Mouse (Mus musculus): ENCODE measurements around the gene Mgat5. TPM values are rescaled to one million over a fixed set of nuclear protein-coding genes. Genes with fewer than 3 reads are reported as not detected.

The Mgat5 gene
- total RNA-seq, 2 experiments from 2014 or later = 12.4 to 14.3 TPM

DNA sequence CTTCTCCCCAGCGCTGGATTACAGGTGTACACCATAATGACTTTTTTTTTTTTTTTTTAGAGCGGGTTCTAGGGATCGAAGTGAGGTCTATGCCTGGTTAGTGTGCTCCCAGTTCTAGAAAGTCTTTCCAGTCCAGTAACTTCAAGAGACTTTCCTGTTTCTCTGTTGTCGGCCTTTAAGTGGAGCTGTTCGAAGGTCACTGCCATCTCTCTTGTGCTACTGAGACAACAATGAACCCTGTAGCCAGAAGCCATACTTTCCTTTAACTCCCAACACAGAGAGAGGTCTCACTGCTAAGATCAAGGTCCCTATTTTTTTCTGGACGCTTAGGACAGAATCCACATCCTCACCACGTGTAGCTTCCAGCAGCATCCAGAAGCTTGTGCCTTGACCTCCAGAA is 13.4 kb downstream of the Mgat5 start:
- no peak for DNase-seq

GRCm38 (mm10) chr1:127219161-127219560 is 14.3 kb downstream of the Mgat5 start:
- no peak for DNase-seq

GRCm38 (mm10) chr1:127219621-127220020 is 14.8 kb downstream of the Mgat5 start:
- no peak for DNase-seq

DNA sequence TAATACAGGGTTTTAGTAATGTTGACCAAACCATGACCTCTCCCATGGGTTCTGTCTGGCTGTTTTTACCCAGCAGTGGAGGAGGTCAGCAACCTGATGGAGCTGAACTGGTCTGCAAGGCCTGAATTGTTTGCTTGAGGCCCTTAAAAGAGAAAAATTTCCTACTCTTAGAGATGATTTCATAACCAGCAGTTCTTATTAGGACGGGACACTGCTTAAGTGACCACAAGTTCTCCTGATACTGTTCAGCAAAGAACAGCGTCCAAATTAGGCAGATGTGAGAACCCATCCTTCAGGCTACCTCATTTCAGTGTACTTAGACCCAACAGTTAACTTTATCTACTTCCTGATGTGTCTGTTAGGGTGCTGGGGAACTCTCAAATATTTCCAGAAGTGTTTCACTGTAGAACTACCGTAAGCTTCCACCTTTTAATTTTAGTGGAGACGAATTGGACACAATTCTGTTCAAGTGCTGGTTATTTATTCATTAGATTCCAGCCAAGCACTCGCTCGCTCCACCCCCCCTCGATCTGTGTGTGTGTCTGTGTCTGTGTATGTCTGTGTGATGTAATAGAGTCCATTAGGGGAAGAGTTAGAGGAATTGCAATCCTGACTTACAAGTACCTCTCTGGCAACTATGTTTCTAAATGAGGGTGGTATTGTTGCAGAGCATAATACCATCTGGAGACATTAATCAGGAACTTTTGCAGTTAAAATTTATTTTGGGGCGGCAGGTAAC is 17.4 kb downstream of the Mgat5 start:
- DNase-seq = no peak

DNA sequence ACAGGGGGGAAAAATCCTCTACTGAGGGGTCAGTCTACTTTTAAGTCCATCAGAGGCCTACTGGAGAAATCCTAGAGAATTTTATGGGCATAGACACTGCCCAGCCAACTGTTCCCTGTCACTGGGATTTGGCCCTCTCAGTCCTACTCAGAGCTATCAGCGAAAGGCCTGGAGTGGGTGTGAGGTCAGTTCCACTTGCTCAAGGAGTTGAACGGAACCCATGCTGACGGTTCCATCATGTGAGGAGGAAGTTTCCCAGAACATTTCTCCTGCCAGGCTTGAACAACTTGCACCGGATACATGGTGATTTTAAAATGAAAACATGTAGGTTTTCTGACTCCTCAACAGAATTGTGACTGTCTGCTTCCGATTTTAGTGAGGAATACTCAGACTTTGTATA is 20.2 kb downstream of the Mgat5 start:
- no peak for DNase-seq

DNA sequence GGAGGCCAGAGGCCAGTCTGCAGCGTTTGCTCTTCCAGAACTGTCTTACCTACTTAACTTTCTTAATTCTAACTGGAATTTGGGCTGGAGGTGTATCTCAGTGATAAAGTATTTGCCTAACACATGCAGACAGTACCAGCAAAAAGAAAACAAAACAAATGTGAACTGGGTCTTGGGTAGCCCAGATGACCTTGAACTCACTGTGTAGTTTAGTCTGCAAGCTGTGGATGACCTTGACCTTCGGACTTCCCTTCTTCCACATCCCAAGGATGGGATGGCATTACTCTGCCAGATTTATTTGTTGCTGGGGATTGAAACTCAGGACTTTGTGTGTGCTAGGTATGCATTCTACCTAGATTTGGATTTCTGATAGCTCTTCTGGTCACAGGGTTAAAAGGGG is 24.2 kb downstream of the Mgat5 start:
- no peak for DNase-seq

DNA sequence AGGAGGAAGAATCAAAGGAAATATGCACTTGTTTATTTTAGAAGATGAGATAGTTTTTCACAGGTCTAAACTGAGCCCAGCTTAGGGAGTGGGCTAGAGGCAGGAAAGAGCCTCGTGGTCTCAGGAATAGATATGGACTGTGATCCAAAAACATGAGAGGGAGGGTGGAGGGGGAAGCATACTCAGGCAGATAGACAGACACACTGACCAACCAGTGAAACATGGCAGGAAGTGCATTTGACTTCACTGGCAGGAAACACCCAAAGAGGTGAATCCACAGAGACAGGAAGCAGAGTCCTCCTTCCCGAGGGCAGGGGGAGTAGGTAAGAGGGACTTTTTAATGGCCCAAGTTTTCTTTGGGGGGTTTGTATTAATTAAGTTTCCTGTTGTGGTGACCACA is 25.7 kb downstream of the Mgat5 start:
- no peak for DNase-seq

DNA sequence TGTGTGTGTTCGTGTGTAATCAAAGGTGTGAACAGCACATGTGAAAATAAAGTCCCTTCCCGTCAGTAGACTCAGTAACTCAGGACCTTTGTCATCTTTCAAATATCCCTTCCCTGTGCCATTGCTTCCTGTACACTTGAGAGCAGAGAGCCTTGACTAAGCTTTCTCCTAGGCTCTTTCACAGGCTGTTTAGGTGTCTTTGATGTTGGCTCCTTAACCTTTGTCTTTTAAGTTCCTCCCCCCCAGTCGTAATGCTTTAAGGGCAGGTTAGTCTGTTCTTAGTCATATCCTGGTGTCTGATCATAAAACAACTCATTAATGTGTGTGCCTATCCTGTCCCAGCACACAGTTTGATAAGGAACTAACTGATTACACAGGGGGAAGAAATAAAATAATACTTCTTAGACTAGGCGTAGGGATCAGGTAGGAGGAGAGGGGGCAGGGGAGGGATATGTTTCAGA is 28.4 kb downstream of the Mgat5 start:
- DNase-seq = no peak

- DNase-seq = no peak
Measured at GRCm38 (mm10) chr1:127235157-127235556, 30.3 kb downstream of the Mgat5 start.

GRCm38 (mm10) chr1:127236396-127236795 is 31.6 kb downstream of the Mgat5 start:
- DNase-seq = no peak

DNA sequence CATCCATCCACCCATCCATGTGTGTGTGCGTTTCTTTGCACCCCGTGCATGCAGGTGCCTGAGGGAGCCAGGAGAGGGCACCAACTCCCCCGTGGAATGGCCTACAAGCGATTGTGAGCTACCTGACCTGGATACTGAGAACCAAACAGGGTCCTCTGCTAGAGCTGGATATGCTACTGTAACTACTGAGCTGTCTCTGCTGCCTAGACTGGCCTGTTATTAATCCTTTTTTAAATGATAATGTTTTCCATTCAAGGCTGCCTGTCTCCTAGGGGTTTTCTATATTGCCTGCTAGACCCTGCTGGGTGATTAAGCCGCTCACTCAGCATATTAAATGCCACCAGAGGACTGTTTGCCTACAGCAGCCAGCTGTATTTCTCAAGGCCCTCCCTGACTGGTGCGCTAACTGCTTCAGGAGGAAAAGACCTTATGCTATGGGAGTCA is 34.1 kb downstream of the Mgat5 start:
- DNase-seq = no peak

GRCm38 (mm10) chr1:127239914-127240313 is 35.1 kb downstream of the Mgat5 start:
- DNase-seq = no peak

DNA sequence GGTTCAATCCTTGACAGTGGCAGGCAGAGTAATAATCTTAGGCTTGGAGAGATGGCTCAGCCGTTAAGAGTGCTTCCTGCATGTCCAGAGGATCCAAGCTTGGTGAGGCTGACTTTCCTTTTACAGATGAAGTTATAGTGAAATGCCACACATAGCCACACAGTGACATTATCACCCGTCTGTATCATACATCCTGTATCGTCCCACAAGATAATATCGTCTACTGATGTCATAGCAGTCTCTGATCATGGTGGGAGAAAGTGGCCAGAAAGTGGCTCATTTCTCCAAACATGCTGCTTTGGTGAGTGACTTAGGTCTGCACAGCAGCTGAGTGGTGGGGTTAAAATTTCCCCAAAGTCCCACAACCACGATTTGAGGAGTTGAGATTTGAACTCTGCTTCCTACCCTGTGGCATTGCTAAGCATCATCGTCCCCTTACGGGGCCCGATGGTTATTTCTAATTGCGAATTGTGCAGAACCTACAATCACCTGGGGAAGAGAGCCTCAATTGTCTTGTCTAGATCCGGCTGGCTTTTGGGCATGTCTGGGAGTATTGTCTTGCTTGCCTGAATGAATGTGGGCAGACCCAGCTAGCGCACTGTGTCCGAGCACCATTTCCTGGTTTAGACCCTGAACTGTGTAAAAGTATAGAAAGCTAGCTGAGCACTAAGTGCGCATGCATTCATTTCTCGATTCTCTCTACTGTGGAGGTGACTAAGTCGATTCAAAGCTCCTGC is 37.5 kb downstream of the Mgat5 start:
- no peak for DNase-seq

DNA sequence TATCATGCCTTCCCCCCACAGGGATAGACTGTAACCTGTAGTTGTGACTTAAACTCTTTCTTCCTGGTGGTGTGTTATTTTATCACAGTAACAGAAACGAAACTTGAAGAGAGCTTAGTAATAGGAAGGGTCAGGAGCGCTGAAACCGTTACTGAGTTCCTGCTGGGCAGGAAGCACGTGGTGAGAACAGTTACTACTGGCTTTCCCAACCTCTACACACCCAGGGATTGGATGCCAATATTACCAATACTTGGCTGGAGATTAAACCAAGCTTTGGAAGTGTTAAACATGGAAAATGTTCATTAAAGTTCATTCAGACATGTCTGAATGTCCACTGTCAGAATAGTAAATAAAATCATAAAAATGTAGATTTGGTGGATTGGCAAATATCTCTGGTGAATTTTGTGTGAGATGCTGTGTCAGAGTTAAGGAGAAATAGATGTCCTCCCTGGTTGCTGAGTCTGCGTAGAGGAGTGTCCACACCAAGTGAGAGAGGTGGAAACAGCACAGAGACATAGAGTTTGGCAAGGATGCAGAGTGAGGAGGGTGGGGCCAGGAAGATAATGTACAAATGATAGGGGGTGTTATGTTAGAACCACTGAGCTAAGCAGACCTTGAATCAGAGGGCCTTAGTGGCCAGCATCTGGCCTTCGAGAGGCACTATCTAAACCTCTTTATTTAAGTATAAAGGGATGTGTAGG is 38.2 kb downstream of the Mgat5 start:
- DNase-seq = no peak

DNA sequence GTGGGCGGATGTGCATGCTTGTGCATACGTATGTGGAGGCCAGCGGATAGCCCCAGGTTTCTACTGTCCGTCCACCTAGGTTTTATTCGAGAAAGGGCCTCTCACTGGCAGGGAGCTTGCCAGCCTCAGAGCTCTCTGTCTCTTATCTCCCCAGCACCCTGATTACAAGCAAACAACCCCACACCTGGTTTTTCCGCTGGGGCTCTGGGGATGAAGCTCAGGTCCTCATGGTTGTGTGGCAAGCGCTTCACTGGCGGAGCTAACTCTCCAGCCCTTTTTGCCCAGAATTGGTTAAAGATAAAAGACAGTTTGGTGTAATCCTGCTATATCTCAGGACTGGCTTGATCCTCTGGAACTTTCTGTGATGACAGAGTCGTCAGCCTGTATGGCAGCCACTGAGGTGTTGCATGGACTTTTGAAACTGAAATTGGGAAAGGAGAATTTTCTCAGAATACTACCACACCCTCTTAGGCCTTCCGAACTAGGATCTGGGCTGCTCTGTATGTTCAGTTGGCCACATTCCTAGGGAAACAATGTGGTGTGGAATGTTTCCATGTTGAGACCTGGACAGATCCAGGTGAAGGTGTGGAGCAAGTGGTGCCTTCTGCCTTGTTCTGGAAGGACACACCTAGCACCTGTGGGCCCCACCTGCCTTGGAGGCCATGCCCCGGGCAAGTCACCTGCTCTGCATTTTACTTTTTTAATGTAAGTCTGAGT is 39.4 kb downstream of the Mgat5 start:
- no peak for DNase-seq

GRCm38 (mm10) chr1:127246158-127246557 is 41.3 kb downstream of the Mgat5 start:
- DNase-seq = no peak

DNA sequence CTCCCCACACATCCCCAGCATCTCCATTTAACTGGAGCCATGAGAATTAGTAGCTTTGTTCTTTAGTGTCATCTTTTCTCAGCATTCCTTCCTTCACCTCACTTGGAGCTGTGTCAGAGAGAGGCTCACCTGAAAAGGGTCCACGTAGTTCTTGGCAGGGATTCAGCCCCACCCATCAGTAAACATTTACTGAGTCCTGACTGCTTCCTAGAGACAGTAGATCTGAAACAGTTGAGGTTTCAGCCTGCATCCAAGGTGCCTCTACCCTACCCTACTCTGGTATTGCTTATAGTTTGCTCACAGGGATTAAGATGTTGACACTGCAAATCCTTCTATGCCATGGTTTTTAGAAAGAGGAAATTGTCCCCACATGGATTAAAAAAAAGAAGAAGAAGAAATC is 43.6 kb downstream of the Mgat5 start:
- DNase-seq = no peak

DNA sequence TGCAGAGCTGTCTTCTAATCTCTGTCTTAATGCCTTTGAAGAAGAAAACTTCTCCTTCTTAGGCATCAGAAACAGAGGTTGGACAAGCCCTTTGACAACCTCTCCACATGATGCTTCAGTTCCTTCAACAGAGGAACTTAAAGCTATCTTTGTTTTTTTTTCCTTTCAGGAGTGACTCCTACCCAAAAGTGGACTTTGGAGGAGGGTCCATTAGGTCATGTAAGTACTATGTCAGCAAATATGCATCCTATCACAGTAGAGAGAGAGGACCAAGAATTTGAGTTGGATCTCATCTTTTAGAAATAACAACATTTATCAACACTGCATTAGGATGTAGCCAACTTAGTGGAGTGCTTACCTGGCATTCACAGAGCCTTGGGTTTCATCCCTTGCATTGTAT is 44.8 kb downstream of the Mgat5 start:
- no peak for DNase-seq

- no peak for DNase-seq
Measured at GRCm38 (mm10) chr1:127250313-127250712, 45.5 kb downstream of the Mgat5 start.

GRCm38 (mm10) chr1:127251751-127252150 is 46.9 kb downstream of the Mgat5 start:
- no peak for DNase-seq

DNA sequence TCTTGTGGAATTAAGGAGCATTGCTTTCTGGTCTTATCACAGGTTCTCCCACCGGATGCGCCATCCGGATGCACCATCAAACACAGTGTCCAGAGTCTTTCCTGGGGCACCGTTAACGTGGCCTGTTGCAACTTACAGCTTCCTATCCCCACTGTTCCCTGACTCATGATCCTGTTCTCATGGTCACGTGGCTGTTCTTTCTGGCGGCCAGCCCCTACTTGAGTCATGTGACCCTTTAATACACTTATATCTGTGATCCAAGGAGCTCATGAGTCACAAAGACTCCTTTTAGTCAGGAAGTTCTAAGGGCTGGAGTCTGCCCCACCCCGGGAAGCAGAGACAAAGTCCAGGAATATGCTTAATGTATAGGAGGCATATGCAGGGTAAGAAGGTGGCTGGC is 52.2 kb downstream of the Mgat5 start:
- DNase-seq = peak; percentile 20

- DNase-seq = no peak
Measured at GRCm38 (mm10) chr1:127259669-127260068, 54.9 kb downstream of the Mgat5 start.
